8 mouse cellular contexts compared by ENCODE assay signal in genomic region chr12:84589825-84590761, GRCm38 (mm10). TPM values are rescaled to one million over a fixed set of nuclear protein-coding genes. Genes with fewer than 3 reads are reported as not detected.
DNase-seq lines count a peak whose midpoint lies in the region; ATAC-seq and TF ChIP-seq lines count a peak whose summit lies in the region.

No protein-coding gene starts in this region.

- H3K9ac ChIP-seq in lung, postnatal 0 days (replicated peaks; ENCODE audit: low read depth) = peak overlapping the region; percentile 39

- H3K4me3 ChIP-seq in hindbrain, embryonic 10.5 days = peak overlapping the region; percentile 65
- peak overlapping the region; percentile 51 for H3K4me3 ChIP-seq in lung, postnatal 0 days (ENCODE audit: low read depth, low read length)

- under 1% methylated on average over 54 of the region's 54 CpGs for WGBS in hindbrain, embryonic 10.5 days
- WGBS in lung, postnatal 0 days = under 1% methylated on average over 53 of the region's 54 CpGs

- peak; percentile 80 for ATAC-seq in frontal cortex, adult (ENCODE audit: low TSS enrichment)
- peak; percentile 61 for ATAC-seq in lung, postnatal 0 days

- H3K27ac ChIP-seq in hindbrain, embryonic 10.5 days = peak overlapping the region; percentile 74
- no peak overlapping the region for H3K27ac ChIP-seq in lung, postnatal 0 days (ENCODE audit: low read length)

- peaks cover 11% of the 10 kb centered on the region; the same call in 1 of the 2 replicates for H3K4me1 ChIP-seq in hindbrain, embryonic 10.5 days (replicated peaks)
- H3K4me1 ChIP-seq in lung, postnatal 0 days (ENCODE audit: insufficient read depth, low read depth, low read length) = no peaks in the 10 kb centered on the region

- H3K27me3 ChIP-seq in hindbrain, embryonic 10.5 days (ENCODE audit: insufficient read depth, poor library complexity, severe bottlenecking) = peaks cover 41% of the 10 kb centered on the region
- no peaks in the 10 kb centered on the region for H3K27me3 ChIP-seq in lung, postnatal 0 days (replicated peaks; ENCODE audit: insufficient read depth, low read length)

- TF ChIP-seq CTCF in lung, postnatal 0 days (IDR thresholded peaks at IDR 0.05) = peak; percentile 100

- no peaks in the 10 kb centered on the region for H3K9me3 ChIP-seq in hindbrain, embryonic 10.5 days
- no peaks in the 10 kb centered on the region for H3K9me3 ChIP-seq in lung, postnatal 0 days (ENCODE audit: low read length)

- no peak for TF ChIP-seq EP300 in lung, postnatal 0 days (IDR thresholded peaks at IDR 0.05)

- DNase-seq in MEL-GATA-1-ER (ENCODE audit: extremely low read depth, low read depth) = peak; percentile 64
- peak; percentile 97 for DNase-seq in cerebellum, adult 8-10 months
- peak; percentile 95 for DNase-seq in hindbrain, embryonic 10.5 days (ENCODE audit: low spot score)
- DNase-seq in layer of hippocampus, adult 9-11 months = peak; percentile 92
- peak; percentile 68 for DNase-seq in lung, postnatal 0 days (ENCODE audit: low spot score)
- DNase-seq in ovary, postnatal 14 days (ENCODE audit: low spot score) = peak; percentile 93
- peak; percentile 93 for DNase-seq in thymus, postnatal 14 days

- no peaks in the 10 kb centered on the region for H3K36me3 ChIP-seq in hindbrain, embryonic 10.5 days
- no peaks in the 10 kb centered on the region for H3K36me3 ChIP-seq in lung, postnatal 0 days (ENCODE audit: insufficient read depth, low read length)

- H3K4me2 ChIP-seq in lung, postnatal 0 days (replicated peaks; ENCODE audit: low read depth, low read length) = peak overlapping the region; percentile 94

RNA-seq across cellular contexts. Expression of gene Vsx2, which starts 20.5 kb away (rescaled TPM):
- 2.7 and 3.4 TPM in 2 replicates for polyA plus RNA-seq in hindbrain, embryonic 10.5 days (2016; fragmentation: Nextera tagmentation; extraction: Ambion mirVana)
- polyA plus RNA-seq in lung, postnatal 0 days (2015; fragmentation: Nextera tagmentation; extraction: Ambion mirVana) = not detected in 2 replicates

RNA-seq across cellular contexts. Expression of gene Abcd4, which starts 27.1 kb away (rescaled TPM):
- 12.0 and 14.1 TPM in 2 replicates for polyA plus RNA-seq in hindbrain, embryonic 10.5 days (2016; fragmentation: Nextera tagmentation; extraction: Ambion mirVana)
- 9.2 and 10.5 TPM in 2 replicates for polyA plus RNA-seq in lung, postnatal 0 days (2015; fragmentation: Nextera tagmentation; extraction: Ambion mirVana)

RNA-seq across cellular contexts. Expression of gene Vrtn, which starts 50.7 kb away (rescaled TPM):
- 0.09 TPM in 1 of 2 replicates, not detected in the other for polyA plus RNA-seq in hindbrain, embryonic 10.5 days (2016; fragmentation: Nextera tagmentation; extraction: Ambion mirVana)
- polyA plus RNA-seq in lung, postnatal 0 days (2015; fragmentation: Nextera tagmentation; extraction: Ambion mirVana) = not detected in 2 replicates
